Mouse (Mus musculus) neural tube, embryonic 11.5 days (tissue): ENCODE data around the gene Rin1. TPM values are rescaled to one million over a fixed set of nuclear protein-coding genes. Genes with fewer than 3 reads are reported as not detected.
A peak's percentile ranks its signal among the peaks of the same experiment; 100 is the strongest.
"Not testable (repeated sequence)": the region's sequence is repeated elsewhere in the genome, so short reads cannot be mapped to it uniquely, and the experiment has no call there.

Experiments used
- ATAC-seq: fragments of 200-750 bp; cut with Nextera tagmentation; 2 replicates; pipeline ENCODE4 v1.8.0; 2017; ENCODE audit warnings: moderate number of reproducible peaks, mild to moderate bottlenecking, moderate TSS enrichment, moderate library complexity; ENCODE audit not compliant: insufficient read depth, low FRiP score, low TSS enrichment
- DNase-seq: peaks from one replicate; pipeline ENCODE4 v3.0.0-alpha.2; 2015; ENCODE audit warnings: low spot score
- H3K27ac ChIP-seq: fragments of 300-500 bp; sonication (generic); 2 replicates; pipeline ENCODE4 v1.5.1; 2014; ENCODE audit warnings: low read depth, mild to moderate bottlenecking, low read length
- H3K27me3 ChIP-seq: fragments of 300-500 bp; sonication (generic); 2 replicates; pipeline ENCODE4 v1.6.1; 2014; ENCODE audit warnings: mild to moderate bottlenecking, low read length, mixed read lengths; ENCODE audit not compliant: control insufficient read depth, insufficient read depth
- H3K36me3 ChIP-seq: fragments of 300-500 bp; sonication (generic); 2 replicates; pipeline ENCODE4 v1.6.1; 2014; ENCODE audit warnings: mild to moderate bottlenecking, low read length, moderate library complexity, mixed read lengths; ENCODE audit not compliant: control insufficient read depth, insufficient read depth
- H3K4me1 ChIP-seq: fragments of 300-500 bp; sonication (generic); 2 replicates; pipeline ENCODE4 v1.6.1; 2014; ENCODE audit warnings: low read length, mixed read lengths; ENCODE audit not compliant: control insufficient read depth, insufficient read depth
- H3K4me2 ChIP-seq: fragments of 300-500 bp; sonication (generic); 2 replicates; pipeline ENCODE4 v1.6.1; 2014; ENCODE audit warnings: low read depth, mild to moderate bottlenecking, moderate library complexity
- H3K4me3 ChIP-seq: fragments of 300-500 bp; sonication (generic); 2 replicates; pipeline ENCODE4 v1.5.1; 2014; ENCODE audit warnings: low read depth, low read length
- H3K9ac ChIP-seq: fragments of 300-500 bp; sonication (generic); 2 replicates; pipeline ENCODE4 v1.6.1; 2014; ENCODE audit warnings: mild to moderate bottlenecking, low read length
- H3K9me3 ChIP-seq: fragments of 300-500 bp; sonication (generic); 2 replicates; pipeline ENCODE4 v1.6.1; 2016; ENCODE audit warnings: low read length; ENCODE audit not compliant: control insufficient read depth
- WGBS: fragments of 180-500 bp; shearing (Covaris S2); extraction: QIAGEN DNeasy Blood & Tissue Kit; methylation state at CpG from one replicate; pipeline ENCODE4 v1.1.7; 2014; 5-methylcytosine and 5-hydroxymethylcytosine counted together
- polyA plus RNA-seq: library from polyadenylated mRNA; unstranded; fragments of >200 nt; fragmentation: Nextera tagmentation; extraction: Ambion mirVana; gene quantifications from 2 replicates; pipeline ENCODE4 v1.2.1, GENCODE M21; 2014

Gene Rin1
- polyA plus RNA-seq, 1 experiment from 2014 or later: 1.1 TPM

DNA sequence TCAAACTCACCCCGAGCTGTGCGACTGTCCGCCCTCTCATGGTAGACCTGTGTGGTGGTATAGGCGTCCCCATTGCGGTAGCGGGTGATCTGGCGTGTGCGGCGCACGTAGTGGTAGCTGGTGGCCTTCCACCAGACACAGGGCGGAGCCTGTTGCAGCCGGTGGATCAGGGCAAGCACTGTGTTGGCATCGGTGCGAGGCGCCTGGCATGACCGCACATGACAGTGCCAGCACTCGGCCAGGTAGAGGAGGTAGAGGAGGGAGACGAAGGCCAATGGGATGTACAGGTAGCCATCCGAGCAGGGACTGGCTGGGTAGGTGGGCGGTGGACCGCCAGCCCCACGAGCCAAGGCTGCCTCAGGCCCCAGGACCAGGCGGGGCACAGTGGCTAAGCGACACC is 32.3 kb downstream of the Rin1 start:
- Histone ChIP-seq H3K4me1 (peaks cover 4% of the 10 kb centered on the region), H3K27me3 (peaks cover 65% of the 10 kb centered on the region), H3K36me3 (no peaks in the 10 kb centered on the region), H3K4me3 (no peak overlapping the region), H3K9me3 (no peaks in the 10 kb centered on the region), H3K9ac (no peak overlapping the region), H3K27ac (no peak overlapping the region), H3K4me2 (no peak overlapping the region)
- DNase-seq (no peak), ATAC-seq (no peak)
- WGBS: 74% methylated on average over 24 of the region's 24 CpGs

DNA sequence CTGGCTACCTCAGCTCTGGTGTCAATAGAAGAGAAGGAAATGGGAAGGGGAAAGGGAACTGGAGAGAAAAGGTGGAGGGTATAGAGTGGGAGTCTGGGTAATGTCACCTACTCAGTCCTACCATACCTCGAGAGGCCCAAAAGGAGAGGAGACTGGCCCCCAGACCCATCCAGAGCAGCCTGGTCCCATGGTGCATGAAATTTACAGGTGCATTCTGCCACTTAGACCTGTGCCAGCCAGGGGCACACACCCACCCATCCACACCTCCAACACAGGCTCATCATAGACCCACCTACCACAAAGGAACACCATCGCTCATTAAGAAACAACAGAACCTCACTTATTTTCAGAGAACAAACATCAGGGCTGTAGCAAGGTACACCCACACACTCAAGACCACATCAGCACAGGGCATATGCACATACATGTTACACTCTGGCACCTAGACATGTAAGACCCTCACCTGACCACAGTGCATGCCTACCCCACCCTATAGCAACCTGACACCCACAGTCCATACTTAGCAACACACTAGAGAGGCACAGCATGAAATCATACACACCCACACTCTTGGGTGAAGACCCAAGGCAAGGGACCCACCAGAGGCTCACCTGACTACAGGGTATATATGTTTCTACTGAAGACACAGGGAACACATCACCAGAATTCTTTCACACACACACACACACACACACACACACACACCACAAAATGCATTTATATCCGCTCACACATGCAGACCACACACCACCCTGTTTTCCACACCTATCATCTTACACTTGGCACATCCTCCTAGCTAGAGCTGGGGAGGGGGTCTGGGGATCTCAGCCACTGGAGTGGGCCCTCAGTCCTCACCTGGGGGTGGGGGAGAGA is 33.9 kb downstream of the Rin1 start:
- Histone ChIP-seq H3K9me3 (no peaks in the 10 kb centered on the region), H3K36me3 (no peaks in the 10 kb centered on the region), H3K27me3 (peaks cover 65% of the 10 kb centered on the region), H3K27ac (no peak overlapping the region), H3K4me3 (no peak overlapping the region), H3K4me1 (peaks cover 9% of the 10 kb centered on the region), H3K9ac (no peak overlapping the region), H3K4me2 (no peak overlapping the region; the same call in 1 of the 2 replicates)
- DNase-seq: no peak
- 75% methylated on average over 3 of the region's 3 CpGs for WGBS
- no peak for ATAC-seq

DNA sequence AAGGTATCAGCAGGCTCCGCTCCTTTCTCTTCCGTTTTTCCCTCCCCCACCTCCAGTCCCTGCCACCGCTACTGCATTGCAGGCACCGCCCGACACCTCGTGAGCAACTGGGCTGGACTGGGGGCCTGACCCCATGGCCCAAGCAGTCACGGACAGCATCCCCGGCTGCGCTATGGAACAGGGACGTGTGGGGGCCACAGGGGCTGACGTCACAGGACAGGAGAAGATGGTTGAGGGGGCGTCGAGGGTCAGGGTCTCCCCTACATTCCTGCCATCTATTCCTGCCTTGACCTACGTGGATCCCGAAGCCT is 34.5 kb downstream of the Rin1 start:
- Histone ChIP-seq H3K9ac (no peak overlapping the region), H3K4me3 (peak overlapping the region; percentile 42), H3K9me3 (no peaks in the 10 kb centered on the region), H3K36me3 (no peaks in the 10 kb centered on the region), H3K27me3 (peaks cover 65% of the 10 kb centered on the region), H3K27ac (no peak overlapping the region), H3K4me1 (peaks cover 11% of the 10 kb centered on the region), H3K4me2 (peak overlapping the region; percentile 61)
- ATAC-seq (no peak), DNase-seq (no peak)
- WGBS: 5% methylated on average over 15 of the region's 15 CpGs

DNA sequence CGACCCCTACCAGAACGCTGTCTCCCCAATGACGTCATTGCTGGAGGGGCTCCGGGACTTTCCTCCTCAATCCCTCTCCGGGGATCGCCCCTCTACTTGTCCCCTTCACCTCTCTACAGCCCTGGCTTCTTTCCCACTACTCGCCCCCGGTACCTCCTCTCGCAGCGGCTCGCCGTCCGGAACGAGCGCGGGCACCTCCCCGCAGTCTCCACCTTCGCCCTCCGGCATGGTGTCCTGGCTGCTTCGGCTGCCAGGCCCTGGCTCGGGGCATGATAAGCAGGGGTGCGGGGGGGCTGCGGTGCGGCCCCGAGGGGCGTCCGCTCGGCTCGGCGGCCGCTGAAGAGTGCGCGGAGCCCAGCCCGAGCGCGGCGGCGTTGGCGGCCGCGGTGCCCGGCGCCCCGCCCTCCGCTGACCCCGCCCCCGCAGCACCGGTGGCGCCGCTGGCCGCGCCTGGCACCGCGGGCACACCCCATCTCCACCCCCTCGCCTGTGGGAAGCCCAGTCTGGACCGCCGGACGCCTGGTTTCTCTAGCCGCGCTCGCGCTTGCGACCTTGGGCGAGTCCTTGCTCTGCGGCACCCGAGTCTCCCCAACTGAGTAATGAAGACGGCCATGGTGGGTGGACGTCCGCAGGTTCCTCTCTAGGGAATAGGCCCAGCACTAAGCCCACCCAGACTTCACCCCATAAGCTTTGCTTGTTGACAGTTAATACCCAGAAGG is 35.0 kb downstream of the Rin1 start, which contains the start of gene Tmem151a:
Tmem151a (minus strand) TSS at position 387 of the 719 bp plus-strand sequence.
- no peak within 1 kb of the TSS for H3K27ac ChIP-seq
- H3K27me3 ChIP-seq: peaks cover 61% of the 10 kb centered on the region
- under 1% methylated on average over 59 of the region's 69 CpGs for WGBS
- ATAC-seq (no peak), DNase-seq (peak; percentile 16)
- H3K36me3 ChIP-seq: no peaks in the 10 kb centered on the region
- H3K4me3 ChIP-seq: peak within 1 kb of the TSS; percentile 42
- H3K9me3 ChIP-seq: no peaks in the 10 kb centered on the region
- peaks cover 11% of the 10 kb centered on the region for H3K4me1 ChIP-seq
- H3K4me2 ChIP-seq: peak within 1 kb of the TSS; percentile 61
- H3K9ac ChIP-seq: peak within 1 kb of the TSS; percentile 42

DNA sequence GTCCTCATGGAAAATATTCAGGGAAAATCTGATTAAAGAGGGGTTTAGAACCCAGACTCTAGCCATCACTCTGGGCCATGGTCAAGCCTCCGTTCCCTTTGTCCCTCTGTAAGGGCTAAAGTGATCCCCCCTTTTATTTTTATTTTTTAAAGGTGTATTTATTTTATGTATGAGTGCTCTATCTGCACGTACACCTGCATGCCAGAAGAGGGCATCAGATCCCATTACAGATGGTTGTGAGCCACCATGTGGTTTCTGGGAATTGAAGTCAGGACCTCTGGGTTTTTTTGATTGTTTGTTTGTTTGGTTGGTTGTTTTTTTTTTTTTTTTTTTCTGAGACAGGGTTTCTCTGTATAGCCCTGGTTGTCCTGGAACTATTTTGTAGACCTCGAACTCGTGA is 36.3 kb downstream of the Rin1 start:
- H3K27me3 ChIP-seq: peaks cover 50% of the 10 kb centered on the region
- peaks cover 11% of the 10 kb centered on the region for H3K4me1 ChIP-seq
- DNase-seq, H3K36me3 ChIP-seq, ATAC-seq, H3K4me2 ChIP-seq, H3K4me3 ChIP-seq, H3K9ac ChIP-seq, H3K27ac ChIP-seq, H3K9me3 ChIP-seq: not testable (repeated sequence)
- WGBS: 48% methylated on average over 4 of the region's 4 CpGs

DNA sequence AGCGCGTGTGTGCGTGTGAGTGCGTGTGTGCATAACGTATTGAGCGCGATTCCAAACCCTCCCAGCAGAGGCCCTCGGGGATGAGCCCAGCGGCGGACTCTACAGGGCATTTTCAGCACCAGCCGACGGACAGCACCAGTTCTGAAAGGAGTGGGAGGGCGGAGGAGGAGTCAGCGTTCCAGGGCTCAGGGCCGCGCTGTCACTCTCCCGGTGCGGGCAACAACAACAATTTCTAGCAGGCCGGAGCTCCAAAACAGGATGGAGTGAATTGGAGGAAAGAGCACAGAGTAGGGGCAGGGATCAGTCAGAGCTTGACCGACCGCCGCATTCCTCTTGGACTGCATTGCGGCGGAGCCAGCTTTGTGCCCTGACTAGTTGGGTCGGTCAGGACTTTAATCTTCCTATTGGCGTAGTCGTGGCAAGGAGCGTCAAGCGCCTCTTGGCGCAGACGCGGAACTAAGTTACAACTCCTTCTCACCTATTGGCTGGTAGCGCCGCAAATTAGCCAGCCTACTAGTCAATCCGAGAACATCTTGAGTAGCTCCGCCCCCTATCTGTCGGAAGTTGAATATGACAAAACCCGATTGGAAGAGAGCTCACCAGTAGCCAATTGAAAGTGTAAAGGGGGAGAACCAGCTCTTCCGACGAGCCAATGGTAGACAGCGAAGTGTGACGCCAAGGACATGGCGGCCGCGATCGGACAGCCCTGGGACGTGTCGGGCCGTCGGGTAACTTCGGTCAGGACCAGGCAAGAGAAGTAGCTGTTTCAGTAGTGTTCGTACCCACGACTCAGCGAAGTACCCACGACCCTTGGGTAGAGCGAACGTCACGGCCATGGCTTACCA is 37.8 kb downstream of the Rin1 start, which contains the start of gene Yif1a:
Yif1a (plus strand) TSS at position 655 of the 845 bp plus-strand sequence.
- Histone ChIP-seq H3K9ac (peak within 1 kb of the TSS; percentile 69), H3K4me1 (peaks cover 11% of the 10 kb centered on the region), H3K4me3 (peak within 1 kb of the TSS; percentile 83), H3K4me2 (peak within 1 kb of the TSS; percentile 83), H3K27me3 (peaks cover 34% of the 10 kb centered on the region), H3K9me3 (no peaks in the 10 kb centered on the region), H3K36me3 (peaks cover 4% of the 10 kb centered on the region), H3K27ac (peak within 1 kb of the TSS; percentile 64; the same call in 1 of the 2 replicates)
- peak; percentile 92 for DNase-seq
- ATAC-seq: peak; percentile 95
- under 1% methylated on average over 58 of the region's 58 CpGs for WGBS

DNA sequence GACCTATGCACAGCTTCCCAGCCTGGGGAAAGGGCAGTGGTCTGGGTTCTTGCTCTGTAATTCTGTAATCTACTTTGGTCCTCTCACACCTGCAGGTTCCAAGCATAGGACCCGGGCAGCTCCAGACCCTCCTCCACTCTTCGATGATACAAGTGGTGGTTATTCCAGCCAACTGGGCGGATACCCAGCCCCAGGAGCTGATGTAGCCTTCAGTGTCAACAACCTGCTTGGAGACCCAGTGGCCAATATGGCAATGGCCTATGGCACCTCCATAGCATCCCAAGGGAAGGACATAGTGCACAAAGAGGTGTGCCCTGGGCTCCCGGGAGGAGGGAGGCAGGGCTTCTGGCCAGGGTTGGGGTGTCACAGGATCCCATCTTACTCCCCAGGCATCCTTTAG is 39.0 kb downstream of the Rin1 start:
- H3K9me3 ChIP-seq: no peaks in the 10 kb centered on the region
- H3K4me1 ChIP-seq: peaks cover 15% of the 10 kb centered on the region
- no peak for ATAC-seq
- peak overlapping the region; percentile 83 for H3K4me2 ChIP-seq
- H3K4me3 ChIP-seq: peak overlapping the region; percentile 83
- no peak for DNase-seq
- H3K27ac ChIP-seq: no peak overlapping the region
- H3K9ac ChIP-seq: no peak overlapping the region
- H3K27me3 ChIP-seq: peaks cover 22% of the 10 kb centered on the region
- 89% methylated on average over 4 of the region's 4 CpGs for WGBS
- H3K36me3 ChIP-seq: peaks cover 4% of the 10 kb centered on the region

DNA sequence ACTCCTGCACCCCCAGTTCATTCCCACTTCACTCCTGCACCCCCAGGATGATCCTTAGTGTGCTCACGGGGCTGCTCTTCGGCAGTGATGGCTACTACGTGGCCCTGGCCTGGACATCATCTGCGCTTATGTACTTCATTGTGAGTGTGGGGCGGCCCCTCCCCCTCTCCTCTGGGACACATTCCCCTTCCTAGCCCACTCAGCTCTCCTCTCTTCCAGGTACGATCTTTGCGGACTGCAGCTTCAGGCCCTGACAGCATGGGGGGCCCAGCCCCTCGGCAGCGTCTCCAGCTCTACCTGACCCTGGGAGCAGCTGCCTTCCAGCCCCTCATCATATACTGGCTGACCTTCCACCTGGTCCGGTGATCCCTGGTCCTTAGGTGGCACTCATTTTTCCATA is 41.8 kb downstream of the Rin1 start:
- ATAC-seq: no peak
- Histone ChIP-seq H3K4me1 (peaks cover 36% of the 10 kb centered on the region), H3K27me3 (no peaks in the 10 kb centered on the region)

More for the DNA sequence above, 41.8 kb downstream of the Rin1 start:
- WGBS: 91% methylated on average over 10 of the region's 10 CpGs
- H3K27ac ChIP-seq: no peak overlapping the region
- H3K36me3 ChIP-seq: peaks cover 4% of the 10 kb centered on the region
- H3K9me3 ChIP-seq: no peaks in the 10 kb centered on the region
- no peak overlapping the region for H3K4me3 ChIP-seq
- no peak overlapping the region for H3K9ac ChIP-seq
- H3K4me2 ChIP-seq: no peak overlapping the region
- no peak for DNase-seq
